Mouse (Mus musculus) liver, embryonic 14.5 days (tissue): ENCODE results near the gene Crip2. TPM values are rescaled to one million over a fixed set of nuclear protein-coding genes. Genes with fewer than 3 reads are reported as not detected.

Experiments
- ATAC-seq: fragments of 200-750 bp; cut with Nextera tagmentation; 2 replicates; pipeline ENCODE4 v1.8.0; 2017; ENCODE audit warnings: moderate number of reproducible peaks, mild to moderate bottlenecking, moderate library complexity; ENCODE audit not compliant: insufficient read depth
- DNase-seq, 3 experiments: peaks; one replicate each; pipeline ENCODE4 v3.0.0-alpha.2; 2012 to 2013; ENCODE audit warnings: low read depth in 3 of 3, low spot score in 3 of 3
- H3K27ac ChIP-seq: fragments of 300-500 bp; sonication (generic); 2 replicates; pipeline ENCODE4 v1.5.1; 2014; ENCODE audit warnings: moderate library complexity, mild to moderate bottlenecking, control low read depth, inconsistent platforms
- H3K27me3 ChIP-seq: fragments of 300-500 bp; sonication (generic); 2 replicates; pipeline ENCODE4 v1.6.1; 2014; ENCODE audit warnings: mild to moderate bottlenecking, low read length, moderate library complexity; ENCODE audit not compliant: control insufficient read depth, insufficient read depth
- H3K36me3 ChIP-seq: fragments of 300-500 bp; sonication (generic); replicated peaks from 2 replicates; pipeline ENCODE4 v1.6.1; 2014; ENCODE audit warnings: low read depth; ENCODE audit not compliant: control insufficient read depth, insufficient read depth
- H3K4me1 ChIP-seq, 2 experiments: fragments of 200-500 bp in 1 of 2; fragments of 300-500 bp in 1 of 2; sonication (generic) in 1 of 2; replicated peaks; 2 replicates each; pipeline ENCODE4 v1.6.1; 2012 to 2014; ENCODE audit warnings: antibody characterized with exemption in 1 of 2, inconsistent platforms in 1 of 2, low read length in 1 of 2; ENCODE audit not compliant: control insufficient read depth in 2 of 2, insufficient read depth in 2 of 2
- H3K4me2 ChIP-seq: fragments of 300-500 bp; sonication (generic); 2 replicates; pipeline ENCODE4 v1.6.1; 2014; ENCODE audit warnings: low read depth, mild to moderate bottlenecking, control low read depth, moderate library complexity
- H3K4me3 ChIP-seq, 2 experiments: fragments of 200-500 bp in 1 of 2; fragments of 300-500 bp in 1 of 2; sonication (generic) in 1 of 2; 2 replicates each; pipeline ENCODE4 v1.5.1; 2012 to 2014; ENCODE audit warnings: low read depth in 2 of 2, low read length in 2 of 2, mild to moderate bottlenecking in 2 of 2, control low read depth in 1 of 2, inconsistent platforms in 1 of 2, moderate library complexity in 1 of 2; ENCODE audit not compliant: insufficient read depth in 1 of 2
- H3K9ac ChIP-seq: fragments of 300-500 bp; sonication (generic); replicated peaks from 2 replicates; pipeline ENCODE4 v1.6.1; 2014; ENCODE audit warnings: mild to moderate bottlenecking, control low read depth, moderate library complexity
- H3K9me3 ChIP-seq: fragments of 300-500 bp; sonication (generic); 2 replicates; pipeline ENCODE4 v1.6.1; 2016; ENCODE audit warnings: low read length, mixed read lengths; ENCODE audit not compliant: control insufficient read depth
- CTCF ChIP-seq: IDR thresholded peaks from 2 replicates; pipeline ENCODE4 v1.5.1; 2016; ENCODE audit warnings: antibody characterized with exemption, low read depth, control low read depth
- EP300 ChIP-seq: IDR thresholded peaks from 2 replicates; pipeline ENCODE4 v1.6.1; 2016; ENCODE audit warnings: antibody characterized with exemption, low read depth
- WGBS: fragments of 180-500 bp; shearing (Covaris S2); extraction: QIAGEN DNeasy Blood & Tissue Kit; methylation state at CpG from one replicate; pipeline ENCODE4 v1.1.7; 2014; ENCODE audit not compliant: insufficient replicate concordance; 5-methylcytosine and 5-hydroxymethylcytosine counted together
- polyA plus RNA-seq, 2 experiments: library from polyadenylated mRNA; depleted of rRNA in 1 of 2; stranded (reverse) in 1 of 2; unstranded in 1 of 2; fragments of >200 nt; fragmentation: Nextera tagmentation in 1 of 2; extraction: Ambion mirVana in 1 of 2; gene quantifications; 2 replicates each; pipeline versions ENCODE4 v1.2.1 to v1.2.3; 2012 to 2014

The Crip2 gene
- polyA plus RNA-seq, 2 experiments: 29.3 to 35.0 TPM

- Histone ChIP-seq H3K36me3 (no peaks in the 10 kb centered on the region), H3K4me3 (no peak overlapping the region), H3K27me3 (peaks cover 29% of the 10 kb centered on the region), H3K9me3 (no peaks in the 10 kb centered on the region), H3K27ac (no peak overlapping the region), H3K4me1 (peaks cover 14 to 17% of the 10 kb centered on the region in 2 experiments), H3K4me2 (no peak overlapping the region), H3K9ac (no peak overlapping the region)
- DNase-seq: no peak
- 43% methylated on average over 7 of the region's 7 CpGs for WGBS
- no peak for ATAC-seq
- TF ChIP-seq CTCF (no peak), EP300 (no peak)
Observed at GRCm38 (mm10) chr12:113143164-113143563, 3.1 kb downstream of the Crip2 start.

- Histone ChIP-seq H3K9me3 (no peaks in the 10 kb centered on the region), H3K27me3 (peaks cover 29% of the 10 kb centered on the region), H3K9ac (no peak overlapping the region), H3K36me3 (no peaks in the 10 kb centered on the region), H3K27ac (no peak overlapping the region), H3K4me3 (no peak overlapping the region), H3K4me1 (peaks cover 21 to 25% of the 10 kb centered on the region in 2 experiments), H3K4me2 (no peak overlapping the region)
- DNase-seq: no peak
- WGBS: 63% methylated on average over 20 of the region's 20 CpGs
- ATAC-seq: no peak
- TF ChIP-seq EP300 (no peak), CTCF (peak; percentile 91)
Observed at GRCm38 (mm10) chr12:113144001-113144756, 4.1 kb downstream of the Crip2 start.

GRCm38 (mm10) chr12:113144886-113145285, 4.8 kb downstream of the Crip2 start:
- WGBS: 79% methylated on average over 16 of the region's 16 CpGs
- H3K4me3 ChIP-seq: no peak overlapping the region
- no peak for ATAC-seq
- peaks cover 15 to 22% of the 10 kb centered on the region in 2 experiments for H3K4me1 ChIP-seq
- H3K36me3 ChIP-seq: no peaks in the 10 kb centered on the region
- peaks cover 29% of the 10 kb centered on the region for H3K27me3 ChIP-seq
- TF ChIP-seq EP300 (no peak), CTCF (no peak)
- no peaks in the 10 kb centered on the region for H3K9me3 ChIP-seq
- H3K9ac ChIP-seq: no peak overlapping the region
- H3K27ac ChIP-seq: no peak overlapping the region
- DNase-seq: no peak
- no peak overlapping the region for H3K4me2 ChIP-seq

GRCm38 (mm10) chr12:113145591-113145990, 5.6 kb downstream of the Crip2 start:
- no peak for TF ChIP-seq CTCF
- no peak for TF ChIP-seq EP300
- Histone ChIP-seq H3K4me2 (no peak overlapping the region), H3K9ac (no peak overlapping the region), H3K9me3 (no peaks in the 10 kb centered on the region), H3K27ac (no peak overlapping the region), H3K4me3 (no peak overlapping the region), H3K4me1 (peaks cover 15 to 23% of the 10 kb centered on the region in 2 experiments), H3K27me3 (peaks cover 30% of the 10 kb centered on the region), H3K36me3 (no peaks in the 10 kb centered on the region)
- ATAC-seq (no peak), DNase-seq (no peak)
- WGBS: 69% methylated on average over 5 of the region's 5 CpGs

- 0 out of 2 replicates have a peak, but pooled peaks have one; percentile 25 for ATAC-seq
- TF ChIP-seq EP300: no peak
- peak; percentile 94 for TF ChIP-seq CTCF
- Histone ChIP-seq H3K9ac (no peak within 1 kb of the TSS), H3K4me1 (peaks cover 13 to 26% of the 10 kb centered on the region in 2 experiments), H3K27ac (no peak within 1 kb of the TSS), H3K4me2 (peak within 1 kb of the TSS; percentile 38), H3K27me3 (peaks cover 29% of the 10 kb centered on the region), H3K4me3 (no peak within 1 kb of the TSS), H3K36me3 (no peaks in the 10 kb centered on the region), H3K9me3 (no peaks in the 10 kb centered on the region)
- 11% methylated on average over 45 of the region's 45 CpGs for WGBS
- peak; percentile 70 to 76 (median 71) for DNase-seq
Observed at GRCm38 (mm10) chr12:113146112-113147057, 6.3 kb downstream of the Crip2 start, which contains the start of gene Crip1. Gene Crip1, plus strand, starts transcription at chr12:113146316.
